Mouse (Mus musculus): Measurements from ENCODE around the gene Rgs3. TPM values are rescaled to one million over a fixed set of nuclear protein-coding genes. Genes with fewer than 3 reads are reported as not detected.

Gene Rgs3
- total RNA-seq, 2 experiments from 2014 or later, result 8.6 to 10.3 TPM

DNA sequence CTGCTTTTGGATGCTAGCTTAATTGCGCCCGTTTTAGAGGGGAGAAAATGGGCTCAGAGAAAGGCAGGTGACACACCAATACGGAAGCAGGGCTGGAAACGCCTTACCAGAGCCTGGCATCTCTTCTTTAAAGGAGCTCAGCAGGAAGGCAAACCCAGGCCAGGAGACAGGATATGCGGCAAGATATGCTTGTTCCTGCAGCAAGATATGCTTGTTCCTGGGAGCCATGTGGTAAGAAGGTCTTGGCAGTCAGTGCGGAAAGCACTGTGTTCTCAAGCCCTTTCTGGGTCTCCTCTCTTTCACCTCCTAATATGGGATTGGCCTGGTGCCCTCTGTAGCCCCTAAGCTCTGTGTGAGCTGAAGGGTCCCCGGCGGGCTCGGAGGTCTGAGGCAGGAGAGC lies 176.2 kb downstream of the Rgs3 start:
- no peak for TF ChIP-seq CTCF (IDR thresholded peaks at IDR 0.05)
- peak overlapping the region; percentile 0; the same call in 1 of the 2 replicates for H3K4me3 ChIP-seq
- DNase-seq, result peak; percentile 28
- peak overlapping the region; percentile 63 for H3K27ac ChIP-seq
- intact Hi-C loops (cut with DNase I), result loop anchor here (2.0 kb wide), 1 partner anchor 25 kb away; no protein-coding TSS in a partner anchor

- H3K27ac ChIP-seq, result peak overlapping the region; percentile 63
- intact Hi-C loops (cut with DNase I), result loop anchor here (2.0 kb wide), 1 partner anchor 24 kb away; no protein-coding TSS in a partner anchor
Measured at GRCm38 (mm10) chr4:62736421-62736820, 176.8 kb downstream of the Rgs3 start.

GRCm38 (mm10) chr4:62736904-62737303 lies 177.3 kb downstream of the Rgs3 start:
- no peak for DNase-seq
- no peak for TF ChIP-seq CTCF (IDR thresholded peaks at IDR 0.05)
- H3K4me3 ChIP-seq, result no peak overlapping the region
- intact Hi-C loops (cut with DNase I), result loop anchor here (2.0 kb wide), 1 partner anchor 24 kb away; no protein-coding TSS in a partner anchor
- H3K27ac ChIP-seq, result peak overlapping the region; percentile 63

More at GRCm38 (mm10) chr4:62736421-62736820, 176.8 kb downstream of the Rgs3 start:
- H3K4me3 ChIP-seq, result peak overlapping the region; percentile 0; the same call in 1 of the 2 replicates
- peak; percentile 80 for DNase-seq
- TF ChIP-seq CTCF (IDR thresholded peaks at IDR 0.05), result no peak

GRCm38 (mm10) chr4:62737983-62738695 lies 178.5 kb downstream of the Rgs3 start:
- Histone ChIP-seq H3K27ac (0 out of 2 replicates have a peak overlapping the region, but pooled peaks have one; percentile 40), H3K4me3 (no peak overlapping the region)
- intact Hi-C loops (cut with DNase I), result loop anchor here (2.0 kb wide), 1 partner anchor 23 kb away; no protein-coding TSS in a partner anchor
- DNase-seq, result peak; percentile 63
- no peak for TF ChIP-seq CTCF (IDR thresholded peaks at IDR 0.05)

DNA sequence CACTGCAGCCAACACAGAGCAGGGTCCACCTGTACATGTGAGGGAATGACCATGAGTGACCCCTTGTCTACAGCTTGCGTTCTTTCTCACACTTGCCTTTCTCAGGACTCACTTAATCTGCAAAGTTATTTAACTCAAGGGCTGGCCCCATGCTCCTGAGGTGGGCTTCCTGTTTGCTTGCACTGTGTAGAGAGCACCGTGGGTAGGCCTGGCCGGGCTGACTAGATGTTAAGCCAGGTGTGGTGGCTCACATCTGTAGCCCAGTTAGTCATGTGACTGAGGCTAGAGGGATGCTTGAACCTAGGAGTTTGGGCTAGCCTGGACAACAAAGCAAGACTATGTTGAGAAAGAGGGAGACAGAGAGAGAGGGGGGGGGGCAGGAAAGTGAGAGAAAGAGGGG lies 179.3 kb downstream of the Rgs3 start:
- TF ChIP-seq CTCF (IDR thresholded peaks at IDR 0.05), result no peak
- intact Hi-C loops (cut with DNase I), result no loop called here
- Histone ChIP-seq H3K27ac (no peak overlapping the region), H3K4me3 (no peak overlapping the region)
- no peak for DNase-seq

GRCm38 (mm10) chr4:62739591-62739990 lies 179.9 kb downstream of the Rgs3 start:
- TF ChIP-seq CTCF (IDR thresholded peaks at IDR 0.05), result no peak
- no peak for DNase-seq
- intact Hi-C loops (cut with DNase I), result no loop called here

DNA sequence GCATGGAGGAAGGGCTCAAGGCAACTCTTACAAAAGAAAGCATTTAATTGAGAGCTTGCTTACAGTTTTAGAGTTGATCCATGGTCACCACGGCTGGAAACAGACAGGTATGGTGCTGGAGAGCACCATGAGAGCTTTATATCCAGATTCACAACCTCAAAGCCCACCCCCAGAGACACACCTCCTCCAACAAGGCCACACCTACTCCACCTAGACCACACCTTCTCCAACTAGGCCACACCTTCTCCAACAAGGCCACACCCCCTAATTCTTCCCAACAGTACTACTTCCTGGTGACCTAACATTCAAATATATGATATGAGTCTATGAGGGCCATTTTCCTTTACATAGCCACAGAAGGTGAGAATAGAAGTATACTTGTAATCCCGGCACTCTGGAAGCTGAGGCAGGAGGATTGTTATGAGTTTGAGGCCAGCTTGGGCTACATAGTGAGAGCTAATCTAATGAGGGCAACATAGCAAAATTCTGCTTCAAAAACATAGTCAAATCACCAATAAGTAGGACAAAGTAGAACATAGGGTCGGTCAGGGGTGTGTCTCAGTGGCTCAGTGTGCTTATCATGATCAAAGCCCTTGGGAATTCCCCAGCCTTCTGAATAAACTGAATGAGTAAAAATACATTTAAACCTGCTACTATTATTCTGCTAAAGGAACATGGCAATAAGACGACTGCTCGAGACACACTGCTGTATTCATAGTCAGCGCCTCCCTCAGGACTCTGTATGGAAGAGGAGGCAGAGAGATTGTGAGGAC lies 180.8 kb downstream of the Rgs3 start:
- no peak overlapping the region for H3K27ac ChIP-seq
- H3K4me3 ChIP-seq, result no peak overlapping the region
- no peak for TF ChIP-seq CTCF (IDR thresholded peaks at IDR 0.05)
- DNase-seq, result no peak
- intact Hi-C loops (cut with DNase I), result no loop called here

More at GRCm38 (mm10) chr4:62739591-62739990, 179.9 kb downstream of the Rgs3 start:
- Histone ChIP-seq H3K27ac (no peak overlapping the region), H3K4me3 (no peak overlapping the region)

GRCm38 (mm10) chr4:62741055-62741453 lies 181.4 kb downstream of the Rgs3 start:
- H3K27ac ChIP-seq, result no peak overlapping the region
- H3K4me3 ChIP-seq, result no peak overlapping the region
- intact Hi-C loops (cut with DNase I), result no loop called here
- no peak for DNase-seq
- no peak for TF ChIP-seq CTCF (IDR thresholded peaks at IDR 0.05)

- intact Hi-C loops (cut with DNase I), result no loop called here
- no peak overlapping the region for H3K4me3 ChIP-seq
- DNase-seq, result no peak
- 0 out of 2 replicates have a peak overlapping the region, but pooled peaks have one; percentile 9 for H3K27ac ChIP-seq
- no peak for TF ChIP-seq CTCF (IDR thresholded peaks at IDR 0.05)
Measured at GRCm38 (mm10) chr4:62741601-62742000, 182.0 kb downstream of the Rgs3 start.

DNA sequence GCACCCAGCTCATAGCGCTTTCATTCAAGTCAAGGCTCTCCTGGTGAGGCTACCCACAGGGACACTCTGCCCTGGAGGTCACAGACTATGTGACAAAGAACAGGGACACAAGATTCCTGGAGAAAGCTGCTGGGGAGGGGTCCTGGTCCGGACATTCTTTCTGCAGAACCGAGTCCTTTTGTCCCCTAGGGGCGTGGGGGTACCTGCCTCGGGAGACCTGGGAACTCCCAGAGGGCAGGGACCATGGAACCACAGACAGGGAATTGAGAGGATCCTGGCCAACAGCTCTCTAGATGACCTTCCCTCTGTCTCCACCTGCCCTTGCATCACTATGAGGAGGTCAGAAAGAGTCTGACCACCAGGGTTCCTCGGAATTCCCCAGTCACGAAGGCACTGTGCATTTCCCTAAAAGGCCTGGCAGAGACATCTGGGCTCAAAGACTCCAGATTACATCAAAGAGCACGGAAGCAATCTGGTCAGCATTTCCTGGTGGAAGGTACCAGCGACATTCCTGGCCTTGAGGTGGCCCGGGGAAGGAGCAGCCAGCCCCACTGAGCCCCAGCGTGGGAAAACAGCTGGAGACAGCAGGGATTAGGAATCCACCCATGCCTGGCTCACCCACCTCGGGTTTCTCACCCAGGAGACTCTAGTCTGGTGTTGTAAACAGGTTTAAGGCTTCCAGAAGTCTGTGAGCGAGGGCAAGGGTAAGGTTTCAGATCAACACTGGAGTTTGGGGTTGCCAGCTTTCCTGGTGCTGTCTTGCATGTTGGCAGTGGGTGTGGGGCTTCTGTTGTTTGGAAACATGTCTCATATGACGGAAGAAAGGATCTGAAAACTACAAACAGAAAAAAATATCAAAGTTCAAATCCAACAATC lies 183.5 kb downstream of the Rgs3 start:
- no peak for TF ChIP-seq CTCF (IDR thresholded peaks at IDR 0.05)
- no peak for DNase-seq
- no peak overlapping the region for H3K4me3 ChIP-seq
- peak overlapping the region; percentile 49; the same call in 1 of the 2 replicates for H3K27ac ChIP-seq
- intact Hi-C loops (cut with DNase I), result no loop called here

DNA sequence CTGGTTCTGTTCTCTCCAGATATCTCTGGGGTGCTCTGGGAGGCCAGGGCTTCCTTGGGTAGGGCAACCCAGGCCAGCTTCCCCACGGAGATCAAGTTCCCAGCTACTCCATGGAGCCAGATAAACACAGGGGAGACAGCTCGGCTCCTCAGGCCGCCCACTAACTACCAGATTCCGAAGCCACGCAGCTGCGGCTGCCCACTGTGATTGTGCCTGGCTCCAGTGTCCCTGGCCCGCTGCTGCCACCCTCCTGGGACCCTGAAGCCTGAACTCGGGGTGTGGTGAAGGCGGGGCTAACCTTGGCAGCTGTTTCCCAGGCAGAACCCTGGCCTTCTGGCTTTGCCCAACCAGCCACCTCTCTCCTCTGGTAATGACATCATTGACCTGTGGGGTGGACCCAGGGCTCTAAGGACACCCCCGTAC lies 184.9 kb downstream of the Rgs3 start:
- 0 out of 2 replicates have a peak overlapping the region, but pooled peaks have one; percentile 15 for H3K4me3 ChIP-seq
- no peak for TF ChIP-seq CTCF (IDR thresholded peaks at IDR 0.05)
- intact Hi-C loops (cut with DNase I), result no loop called here
- H3K27ac ChIP-seq, result peak overlapping the region; percentile 53
- peak; percentile 56 for DNase-seq

Data from gastrocnemius, adult 2 months (tissue).